Comparison of ENCODE assay signal across 8 mouse cellular contexts in the genomic region with DNA sequence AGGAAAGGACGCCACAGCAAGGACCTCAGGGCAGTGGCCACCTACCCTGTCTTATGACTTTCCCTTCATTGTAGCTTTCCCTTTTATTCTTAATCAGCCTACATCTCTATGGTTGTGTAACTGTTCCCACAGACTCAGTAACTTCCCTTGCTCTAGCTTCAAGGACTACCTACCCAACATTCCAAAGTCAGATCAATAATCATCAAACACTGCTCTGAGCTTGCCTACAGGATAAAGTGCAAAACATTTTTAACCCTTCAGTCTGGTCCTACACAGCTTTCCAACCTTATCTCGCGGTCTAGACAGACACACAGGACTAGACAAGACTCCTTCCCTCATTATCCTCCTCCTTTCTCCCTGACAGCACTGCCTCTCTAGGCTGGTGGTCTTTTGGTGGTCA. TPM values are rescaled to one million over a fixed set of nuclear protein-coding genes. Genes with fewer than 3 reads are reported as not detected.
DNase-seq lines count a peak whose midpoint lies in the region; ATAC-seq lines count a peak whose summit lies in the region.

No protein-coding gene starts in this region.

- no peaks in the 10 kb centered on the region for H3K27me3 ChIP-seq in heart, embryonic 16.5 days (ENCODE audit: control insufficient read depth, insufficient read depth, low read length)
- H3K27me3 ChIP-seq in hindbrain, embryonic 11.5 days (ENCODE audit: control insufficient read depth, insufficient read depth, low read length), result no peaks in the 10 kb centered on the region
- no peaks in the 10 kb centered on the region for H3K27me3 ChIP-seq in midbrain, embryonic 11.5 days (ENCODE audit: control insufficient read depth, insufficient read depth, low read length)

- H3K9ac ChIP-seq in heart, embryonic 16.5 days (ENCODE audit: low read length), result peak overlapping the region; percentile 83
- H3K9ac ChIP-seq in hindbrain, embryonic 11.5 days (ENCODE audit: low read depth, low read length), result peak overlapping the region; percentile 53
- peak overlapping the region; percentile 78 for H3K9ac ChIP-seq in midbrain, embryonic 11.5 days (ENCODE audit: low read length)

- peak overlapping the region; percentile 86 for H3K27ac ChIP-seq in heart, embryonic 16.5 days (ENCODE audit: low read length)
- H3K27ac ChIP-seq in hindbrain, embryonic 11.5 days (ENCODE audit: low read depth, low read length), result peak overlapping the region; percentile 12; the same call in 1 of the 2 replicates
- peak overlapping the region; percentile 85 for H3K27ac ChIP-seq in midbrain, embryonic 11.5 days (ENCODE audit: low read depth, low read length)

- no peaks in the 10 kb centered on the region for H3K36me3 ChIP-seq in heart, embryonic 16.5 days (ENCODE audit: control insufficient read depth, insufficient read depth)
- H3K36me3 ChIP-seq in hindbrain, embryonic 11.5 days (ENCODE audit: control insufficient read depth, insufficient read depth, low read length), result no peaks in the 10 kb centered on the region
- H3K36me3 ChIP-seq in midbrain, embryonic 11.5 days (ENCODE audit: control insufficient read depth, insufficient read depth, low read length), result no peaks in the 10 kb centered on the region

- 0% methylated on average over 3 of the region's 3 CpGs for WGBS in heart, embryonic 16.5 days
- WGBS in hindbrain, embryonic 11.5 days, result 0% methylated on average over 3 of the region's 3 CpGs
- WGBS in midbrain, embryonic 11.5 days, result 0% methylated on average over 3 of the region's 3 CpGs

- H3K4me3 ChIP-seq in heart, embryonic 16.5 days (ENCODE audit: low read length), result peak overlapping the region; percentile 97
- peak overlapping the region; percentile 89 for H3K4me3 ChIP-seq in hindbrain, embryonic 11.5 days (ENCODE audit: low read depth, low read length)
- H3K4me3 ChIP-seq in midbrain, embryonic 11.5 days (ENCODE audit: low read depth, low read length), result peak overlapping the region; percentile 89

- peaks cover 29% of the 10 kb centered on the region for H3K4me1 ChIP-seq in heart, embryonic 16.5 days (ENCODE audit: control insufficient read depth, insufficient read depth, low read length)
- peaks cover 2% of the 10 kb centered on the region; the same call in 1 of the 2 replicates for H3K4me1 ChIP-seq in hindbrain, embryonic 11.5 days (replicated peaks; ENCODE audit: control insufficient read depth, insufficient read depth, low read length)
- peaks cover 32% of the 10 kb centered on the region for H3K4me1 ChIP-seq in midbrain, embryonic 11.5 days (ENCODE audit: control insufficient read depth, insufficient read depth, low read length)

- no peaks in the 10 kb centered on the region for H3K9me3 ChIP-seq in heart, embryonic 16.5 days (replicated peaks; ENCODE audit: control insufficient read depth, low read length)
- no peaks in the 10 kb centered on the region for H3K9me3 ChIP-seq in hindbrain, embryonic 11.5 days (ENCODE audit: control insufficient read depth, low read length)
- no peaks in the 10 kb centered on the region for H3K9me3 ChIP-seq in midbrain, embryonic 11.5 days (ENCODE audit: control insufficient read depth, low read length)

- no peak for DNase-seq in heart, postnatal 4 days
- peak; percentile 59 for DNase-seq in adipocyte (ENCODE audit: low spot score)
- no peak for DNase-seq in hindbrain, embryonic 11.5 days (ENCODE audit: low spot score)
- DNase-seq in midbrain, embryonic 11.5 days (ENCODE audit: low spot score, missing footprints), result peak; percentile 93
- no peak for DNase-seq in right cerebral cortex, adult 2 months (ENCODE audit: low spot score in 2 of 2)
- no peak for DNase-seq in layer of hippocampus, postnatal 14 days (ENCODE audit: low spot score in 2 of 2)
- no peak for DNase-seq in layer of hippocampus, postnatal 36 days

- peak overlapping the region; percentile 91 for H3K4me2 ChIP-seq in heart, embryonic 16.5 days (ENCODE audit: low read depth, low read length)
- H3K4me2 ChIP-seq in hindbrain, embryonic 11.5 days (replicated peaks; ENCODE audit: low read depth, low read length), result peak overlapping the region; percentile 65
- H3K4me2 ChIP-seq in midbrain, embryonic 11.5 days, result peak overlapping the region; percentile 64

- no peak for ATAC-seq in heart, embryonic 16.5 days (replicated peaks; ENCODE audit: extremely low read depth, insufficient read depth, low FRiP score)
- peak; percentile 29 for ATAC-seq in hindbrain, embryonic 11.5 days (ENCODE audit: low FRiP score)
- no peak for ATAC-seq in midbrain, embryonic 11.5 days (ENCODE audit: low FRiP score)

RNA-seq across cellular contexts. Expression of gene Nadk2, which starts 0.7 kb away (rescaled TPM):
- polyA plus RNA-seq in heart, embryonic 16.5 days (2015; fragmentation: Nextera tagmentation; extraction: Ambion mirVana), result 41.5 and 45.8 TPM in 2 replicates
- 10 to 100 TPM; 48.8 to 50.5 TPM for total RNA-seq in heart, postnatal 4 days (2021)
- 32.9 and 38.0 TPM in 2 replicates for polyA plus RNA-seq in hindbrain, embryonic 11.5 days (2014; fragmentation: Nextera tagmentation; extraction: Ambion mirVana)
- 36.8 and 43.6 TPM in 2 replicates for polyA plus RNA-seq in midbrain, embryonic 11.5 days (2014; fragmentation: Nextera tagmentation; extraction: Ambion mirVana)
- 10 to 100 TPM; 51.6 to 51.7 TPM for total RNA-seq in layer of hippocampus, postnatal 14 days (2021)
- total RNA-seq in layer of hippocampus, postnatal 36 days (2021), result 10 to 100 TPM; 68.6 to 70.3 TPM

Comparison
In these comparisons a context has a peak if more than half of its experiments do, and no peak if none do; other contexts are left out.
1. H3K27ac ChIP-seq: peak in every context shown above with its lines; median percentile 86 in heart, embryonic 16.5 days; 85 in midbrain, embryonic 11.5 days; 12 in hindbrain, embryonic 11.5 days.
2. DNase-seq: peak in adipocyte (single experiment) and midbrain, embryonic 11.5 days (single experiment); none in heart, postnatal 4 days (single experiment), hindbrain, embryonic 11.5 days (single experiment), right cerebral cortex, adult 2 months (0 of 2), layer of hippocampus, postnatal 14 days (0 of 2) and layer of hippocampus, postnatal 36 days (0 of 2).
3. Peak in every context shown above with its lines, with median percentiles within 50 percentile points of each other: H3K4me2 ChIP-seq, H3K4me3 ChIP-seq and H3K9ac ChIP-seq.